Mouse (Mus musculus) adrenal gland, postnatal 10 days (tissue): Measurements from ENCODE around the gene Kif3b. TPM values are rescaled to one million over a fixed set of nuclear protein-coding genes. Genes with fewer than 3 reads are reported as not detected.
A peak's percentile ranks its signal among the peaks of the same experiment; 100 is the strongest.

Experiments
- DNase-seq: peaks from one replicate; pipeline ENCODE4 v3.0.0; 2021; ENCODE audit warnings: mixed read lengths
- total RNA-seq, 2 experiments: library from RNA; stranded (reverse); gene quantifications; 2 replicates each; pipeline ENCODE4 v1.2.3; 2021

Gene Kif3b
- total RNA-seq, 2 experiments from 2014 or later = 18.6 to 20.2 TPM

DNA sequence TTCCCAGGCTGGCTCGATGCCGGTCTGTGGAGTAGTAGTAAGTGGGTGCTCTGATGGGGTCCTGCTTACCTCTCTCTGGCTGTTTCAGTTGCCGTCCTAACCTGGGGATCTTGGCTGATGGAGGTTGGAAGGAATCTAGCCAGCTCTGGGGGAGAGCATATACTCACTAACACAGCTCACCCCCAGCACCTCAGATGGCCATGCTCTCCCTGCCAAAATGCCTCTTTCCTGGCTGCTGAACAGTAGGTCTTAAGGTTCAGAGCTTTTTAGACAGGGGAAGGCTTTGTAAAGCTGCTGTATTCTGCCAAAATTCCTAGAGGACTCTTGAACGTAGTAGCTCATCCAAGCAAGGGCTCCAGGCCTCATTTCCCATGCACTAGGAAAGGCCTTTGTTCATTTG, 6.6 kb downstream of the Kif3b start:
- DNase-seq = no peak

DNA sequence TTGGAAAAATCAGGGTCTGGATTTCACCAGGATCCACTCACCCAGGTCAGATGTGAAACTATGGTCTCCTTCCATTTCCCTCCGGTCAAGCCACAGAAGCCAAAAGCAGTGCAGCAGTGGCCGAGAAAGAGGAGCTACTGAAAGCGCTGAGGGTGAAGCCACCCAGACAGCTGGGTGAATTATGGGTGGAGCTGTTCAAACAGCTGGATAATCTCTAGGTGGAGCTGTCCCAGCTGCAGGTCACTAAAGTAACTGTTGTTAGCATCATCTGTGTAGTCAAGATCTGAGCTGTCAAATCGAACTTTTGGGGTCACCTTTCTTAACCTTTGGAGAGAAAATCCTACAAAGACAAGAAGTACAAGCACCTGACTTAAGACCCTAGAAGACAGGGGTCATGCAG, 7.2 kb downstream of the Kif3b start:
- no peak for DNase-seq

DNA sequence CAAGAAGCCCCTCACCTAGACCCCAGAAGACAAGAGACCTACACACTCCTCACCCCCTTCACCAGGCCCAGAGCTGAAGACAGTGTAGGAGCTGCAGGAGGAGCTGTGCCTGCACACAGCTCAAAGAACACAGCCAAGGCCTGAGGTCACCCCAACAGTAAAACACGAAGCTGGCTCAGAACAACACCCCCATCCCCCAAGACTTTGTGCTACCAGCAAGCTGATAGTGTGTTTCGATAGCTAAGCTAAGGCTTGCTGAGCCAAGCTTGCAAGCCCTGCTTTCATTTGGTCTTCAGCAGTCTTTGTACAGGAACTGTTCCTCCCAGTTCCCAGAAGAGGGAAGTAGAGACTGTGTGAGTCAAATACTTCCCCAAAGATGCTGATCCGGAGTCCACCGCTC, 7.7 kb downstream of the Kif3b start:
- peak; percentile 19 for DNase-seq

DNA sequence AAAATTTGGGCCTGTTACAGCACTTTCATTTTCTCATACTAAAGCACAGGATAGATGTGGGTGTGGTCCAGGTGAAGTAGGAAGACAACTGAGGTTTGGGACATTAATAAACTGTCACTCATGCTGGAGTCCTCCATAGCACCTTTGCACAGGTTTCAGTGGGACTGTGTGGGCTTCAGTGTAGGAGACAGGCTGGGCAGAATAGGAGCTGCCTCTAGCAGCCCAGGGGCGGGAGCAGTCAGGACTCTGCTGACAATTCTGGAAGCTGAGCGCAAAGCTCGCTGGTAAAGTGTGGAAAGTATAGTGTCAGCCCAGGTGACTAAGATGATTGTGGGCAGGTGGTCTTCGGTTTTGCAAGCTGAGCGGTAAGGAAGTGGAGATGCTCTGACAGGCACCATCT, 9.9 kb downstream of the Kif3b start:
- DNase-seq = no peak

DNA sequence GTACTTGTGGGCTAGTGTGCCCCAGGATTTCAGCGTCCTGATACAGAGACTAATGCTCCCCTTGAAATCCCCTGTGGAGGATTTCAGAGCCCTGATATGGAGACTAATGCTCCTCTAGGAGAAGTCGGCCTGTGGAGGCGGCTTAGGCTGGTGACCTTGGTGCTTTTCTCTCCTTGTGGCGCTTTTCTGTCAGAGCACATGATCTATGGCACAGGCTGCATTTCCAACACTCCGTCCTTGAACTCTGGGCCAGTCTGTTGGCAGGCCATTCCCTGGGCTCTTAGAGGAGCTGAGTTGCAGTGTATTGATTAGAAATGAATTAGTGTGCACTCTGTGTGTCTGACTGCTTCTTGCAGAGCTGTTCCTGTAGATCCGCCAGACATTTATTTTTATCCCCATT, 14.0 kb downstream of the Kif3b start:
- peak; percentile 79 for DNase-seq

DNA sequence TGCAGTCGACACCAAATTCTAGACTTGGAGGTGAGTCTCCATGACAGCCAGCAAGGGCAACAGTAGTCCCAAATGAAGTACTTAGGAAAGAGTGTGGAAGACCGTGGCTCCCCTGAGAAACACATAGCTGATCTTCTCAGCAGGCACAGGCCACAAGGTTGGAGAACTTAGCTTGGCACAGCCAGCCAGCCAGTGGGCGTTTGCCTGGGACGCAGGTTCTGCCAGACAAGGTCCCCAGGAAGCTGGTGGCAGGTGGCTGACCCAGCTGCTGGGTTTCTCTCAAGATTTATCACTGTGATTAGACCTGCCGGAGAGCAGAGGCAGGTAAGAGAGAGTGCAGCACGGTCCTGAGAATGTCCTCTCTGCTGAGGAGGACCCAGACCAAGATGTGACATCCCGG, 17.4 kb downstream of the Kif3b start:
- DNase-seq = peak; percentile 24

DNA sequence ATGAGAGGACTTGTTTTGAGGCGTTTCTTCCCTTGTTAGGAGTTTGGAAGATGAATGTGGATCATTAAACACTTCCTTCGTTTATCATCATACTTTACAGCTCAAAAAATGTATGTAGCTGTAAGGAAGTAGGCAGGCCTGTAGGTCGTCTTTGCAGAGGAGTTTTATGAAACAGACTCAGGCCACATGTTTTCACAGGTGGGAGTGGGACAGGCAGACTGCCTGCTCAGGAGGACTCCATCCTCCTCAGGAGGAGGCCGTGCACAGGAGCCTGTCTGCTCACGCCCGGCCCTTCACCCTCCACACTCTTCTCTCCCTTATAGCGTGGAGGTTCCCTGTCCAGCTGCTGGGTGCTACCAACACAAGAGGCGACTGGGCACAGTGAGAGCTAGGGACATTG, 17.9 kb downstream of the Kif3b start:
- DNase-seq = no peak

DNA sequence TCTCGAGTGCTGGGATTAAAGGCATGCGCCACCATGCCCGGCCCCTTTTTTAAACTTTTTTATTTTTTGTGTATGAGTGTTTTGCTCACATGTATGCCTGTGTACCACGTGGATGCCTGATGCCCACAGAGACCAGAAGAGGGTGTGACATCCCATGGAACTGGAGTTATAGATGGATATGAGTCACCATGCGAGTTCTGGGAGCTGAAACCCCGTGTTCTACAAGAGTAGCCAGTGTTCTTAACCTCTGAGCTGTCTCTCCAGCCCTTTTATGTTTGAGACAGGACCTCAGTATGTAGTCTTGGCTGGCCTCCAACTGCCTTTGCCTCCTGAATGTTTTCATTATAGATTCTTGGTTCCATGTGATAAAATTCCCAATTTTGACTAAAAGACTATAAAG, 19.0 kb downstream of the Kif3b start:
- no peak for DNase-seq

DNA sequence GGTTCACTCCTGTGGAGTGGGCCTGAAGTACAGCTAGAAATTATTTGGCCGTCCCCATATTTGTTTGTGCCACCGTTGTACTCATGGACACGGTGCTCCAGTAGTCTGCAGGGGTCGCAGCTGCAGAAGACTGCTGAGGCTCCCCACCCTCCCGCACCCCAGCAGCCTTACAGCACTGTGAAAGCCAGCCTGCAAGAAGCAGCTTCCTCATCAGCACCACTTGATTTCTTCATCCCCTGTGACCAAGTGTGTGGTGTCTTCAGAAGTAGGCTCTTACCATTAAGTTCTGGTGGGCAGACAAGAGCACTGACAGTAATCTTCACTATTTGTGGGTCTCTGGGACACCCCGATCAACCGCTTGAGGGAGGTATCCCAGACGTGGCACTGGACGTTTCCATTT, 21.7 kb downstream of the Kif3b start:
- no peak for DNase-seq

DNA sequence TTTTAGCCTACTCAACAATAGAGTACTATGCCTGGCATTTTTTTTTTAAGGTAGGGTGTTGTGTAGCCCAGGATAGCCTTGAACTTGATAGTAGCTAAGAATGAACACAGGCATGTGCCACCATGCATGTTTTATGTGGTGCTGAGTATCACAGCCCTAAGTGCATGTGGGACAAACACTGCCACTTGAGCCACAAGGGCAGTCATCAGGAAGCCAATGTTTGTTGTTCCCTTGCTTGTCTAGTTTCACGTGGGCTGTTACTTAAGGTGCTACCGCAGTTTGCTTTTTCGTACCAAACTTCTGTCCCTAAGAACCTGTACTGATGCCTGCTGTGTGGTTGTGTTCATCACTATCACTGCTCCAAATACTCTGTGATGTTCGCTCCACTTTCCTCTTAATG, 27.2 kb downstream of the Kif3b start:
- no peak for DNase-seq

DNA sequence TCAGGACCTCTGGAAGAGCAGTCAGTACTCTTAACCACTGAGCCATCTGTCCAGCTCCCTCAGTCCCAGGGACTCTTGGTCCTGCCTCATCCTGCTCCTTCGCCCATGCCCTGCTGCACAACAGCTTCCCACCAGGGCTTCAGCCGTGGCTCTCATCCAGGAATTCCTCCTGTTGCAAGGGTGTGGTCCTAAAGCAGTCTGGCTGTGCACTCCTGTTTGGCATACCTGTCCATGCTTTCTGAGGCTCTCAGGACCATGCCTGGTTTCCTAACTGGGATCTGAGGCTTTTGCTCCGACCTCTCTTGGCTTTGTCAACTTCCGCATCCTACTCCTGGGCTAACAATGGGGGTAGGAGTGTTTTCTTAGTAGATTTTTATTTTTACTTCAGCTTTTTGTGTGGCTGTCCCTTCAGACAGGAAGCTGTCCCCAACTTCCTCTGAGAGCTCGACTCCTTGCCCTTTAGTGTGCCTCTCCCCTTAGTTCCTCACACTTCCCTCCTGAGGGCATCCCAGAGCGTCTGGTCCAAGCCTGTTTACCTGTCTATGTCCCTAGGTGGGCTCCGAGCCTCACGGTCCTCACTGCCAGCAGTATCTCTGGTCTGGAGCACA, 27.9 kb downstream of the Kif3b start:
- no peak for DNase-seq

DNA sequence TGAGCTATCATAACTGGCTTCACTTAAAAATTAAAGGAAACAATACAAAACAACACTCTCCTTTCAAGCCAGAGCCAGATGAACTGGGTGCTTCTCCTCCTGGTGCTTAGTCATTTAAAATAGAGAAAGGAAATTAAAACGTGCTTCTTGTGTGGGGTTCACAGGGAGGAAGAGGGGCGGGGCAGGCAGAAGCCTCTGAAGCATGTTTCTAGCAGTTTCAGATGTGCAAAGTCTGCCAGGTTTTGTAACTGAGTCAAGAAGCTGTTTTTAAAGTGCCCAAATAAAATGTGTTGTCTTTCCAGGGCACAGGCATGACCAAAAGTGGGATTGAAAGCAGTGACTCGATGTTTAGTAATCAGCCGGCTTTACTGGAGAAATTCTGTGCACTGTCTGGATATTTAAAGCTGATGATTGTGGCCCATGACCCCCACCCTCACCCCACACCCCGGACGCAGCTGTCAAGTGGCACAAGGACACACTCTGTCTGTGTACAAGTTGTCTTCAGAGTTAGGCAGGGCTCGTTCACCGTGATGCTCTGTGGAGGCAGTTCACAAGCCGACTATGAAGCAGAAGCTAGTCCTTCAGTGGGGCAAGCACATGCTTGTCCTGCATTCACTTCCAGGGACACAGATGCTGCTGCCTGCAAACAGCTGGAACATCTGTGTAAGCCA, 34.6 kb downstream of the Kif3b start:
- no peak for DNase-seq

DNA sequence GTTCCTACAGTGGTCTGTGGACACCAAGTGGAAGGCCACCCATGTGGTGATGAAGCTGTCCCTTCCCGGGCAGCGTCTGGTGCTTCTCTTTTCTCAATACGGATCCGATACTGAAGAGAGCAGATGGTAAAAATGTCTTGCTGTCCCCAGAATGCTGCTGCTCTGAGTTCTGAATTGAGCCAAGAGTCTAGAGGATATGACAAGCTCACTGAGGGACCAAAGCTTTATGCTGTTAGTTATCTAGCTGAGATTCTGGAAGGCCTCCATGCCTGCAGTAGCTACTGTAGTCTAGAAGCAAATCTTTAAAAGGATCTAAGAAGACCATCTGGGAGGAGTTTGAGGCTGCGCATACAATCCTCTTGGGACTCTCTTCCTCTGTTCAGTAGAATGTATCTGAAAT, 41.1 kb downstream of the Kif3b start:
- DNase-seq = no peak

DNA sequence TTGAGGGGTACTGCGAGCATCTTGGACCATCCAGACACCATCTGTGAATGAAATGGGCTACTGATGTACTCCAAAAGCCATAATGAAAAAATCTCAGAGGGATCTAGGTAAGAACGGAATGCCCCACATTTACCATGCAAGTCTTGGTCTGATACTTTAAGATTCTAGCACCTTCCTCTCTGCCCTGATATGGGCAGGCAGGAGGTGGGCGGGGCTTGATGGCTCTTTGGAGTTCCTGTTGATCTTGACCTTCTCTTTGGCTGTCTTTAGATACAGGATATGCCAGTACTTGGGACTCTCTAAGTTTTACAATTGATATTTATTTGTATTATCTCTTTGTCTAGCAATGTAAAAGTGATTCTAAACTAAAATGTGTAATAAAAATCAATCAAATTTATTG, 41.8 kb downstream of the Kif3b start:
- DNase-seq = peak; percentile 37

DNA sequence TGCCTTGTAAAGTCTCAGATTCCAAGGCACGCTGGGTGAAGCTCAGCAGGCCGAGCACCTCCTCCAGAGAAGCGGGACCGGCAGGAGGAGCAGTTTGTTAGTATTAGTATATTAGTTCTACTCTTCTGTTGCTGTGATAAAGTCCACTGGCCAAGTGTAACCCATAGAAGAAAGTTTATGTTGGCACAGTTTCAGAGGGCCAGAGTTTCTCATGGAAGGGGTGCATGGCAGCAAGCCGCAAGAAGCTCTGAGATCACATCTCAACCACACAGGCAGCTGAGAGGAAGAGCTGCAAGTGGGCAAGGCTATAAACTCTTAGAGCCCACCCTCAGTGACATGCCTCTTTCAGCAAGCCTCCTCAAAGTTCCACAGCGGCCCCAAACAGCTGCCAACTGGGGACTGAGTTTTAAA, 42.6 kb downstream of the Kif3b start:
- no peak for DNase-seq

DNA sequence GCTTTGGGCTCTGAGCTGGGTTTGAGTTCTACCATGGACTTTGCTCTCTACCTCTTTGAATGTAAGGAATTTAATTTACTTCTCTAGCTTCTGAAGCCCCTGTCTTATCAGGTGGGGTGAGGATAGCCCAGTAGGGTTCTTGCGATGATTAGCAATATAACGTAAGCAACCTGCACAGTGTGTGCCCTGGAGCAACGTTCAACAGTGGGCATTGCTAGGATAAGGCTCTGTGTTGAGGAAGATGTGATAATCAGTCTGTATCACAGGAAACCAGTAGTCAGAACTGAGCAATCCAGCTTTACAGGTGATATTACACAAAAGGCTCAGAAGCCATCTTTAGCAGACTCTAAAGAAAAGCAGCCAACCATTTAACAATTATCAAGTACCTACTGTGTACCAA, 43.1 kb downstream of the Kif3b start:
- no peak for DNase-seq

DNA sequence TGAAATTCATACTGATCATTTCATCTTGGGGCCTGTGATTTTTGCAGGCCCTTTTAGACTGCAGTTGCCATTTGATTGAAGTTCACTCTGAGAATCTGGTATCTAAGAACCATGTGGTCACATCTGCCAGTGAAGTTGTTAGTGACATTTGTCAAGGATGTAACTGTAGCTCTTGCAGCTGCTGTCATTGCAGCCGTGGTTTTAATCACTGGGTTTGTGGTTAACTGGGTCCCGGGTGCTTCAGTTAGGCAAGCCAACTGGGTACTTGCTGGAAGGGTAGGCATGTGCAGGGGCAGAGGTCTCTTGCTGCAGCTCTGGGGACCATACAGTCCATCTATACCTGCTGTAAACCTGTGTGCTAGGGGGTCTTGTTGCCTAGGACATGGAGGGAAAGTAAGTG, 44.9 kb downstream of the Kif3b start:
- DNase-seq = no peak

DNA sequence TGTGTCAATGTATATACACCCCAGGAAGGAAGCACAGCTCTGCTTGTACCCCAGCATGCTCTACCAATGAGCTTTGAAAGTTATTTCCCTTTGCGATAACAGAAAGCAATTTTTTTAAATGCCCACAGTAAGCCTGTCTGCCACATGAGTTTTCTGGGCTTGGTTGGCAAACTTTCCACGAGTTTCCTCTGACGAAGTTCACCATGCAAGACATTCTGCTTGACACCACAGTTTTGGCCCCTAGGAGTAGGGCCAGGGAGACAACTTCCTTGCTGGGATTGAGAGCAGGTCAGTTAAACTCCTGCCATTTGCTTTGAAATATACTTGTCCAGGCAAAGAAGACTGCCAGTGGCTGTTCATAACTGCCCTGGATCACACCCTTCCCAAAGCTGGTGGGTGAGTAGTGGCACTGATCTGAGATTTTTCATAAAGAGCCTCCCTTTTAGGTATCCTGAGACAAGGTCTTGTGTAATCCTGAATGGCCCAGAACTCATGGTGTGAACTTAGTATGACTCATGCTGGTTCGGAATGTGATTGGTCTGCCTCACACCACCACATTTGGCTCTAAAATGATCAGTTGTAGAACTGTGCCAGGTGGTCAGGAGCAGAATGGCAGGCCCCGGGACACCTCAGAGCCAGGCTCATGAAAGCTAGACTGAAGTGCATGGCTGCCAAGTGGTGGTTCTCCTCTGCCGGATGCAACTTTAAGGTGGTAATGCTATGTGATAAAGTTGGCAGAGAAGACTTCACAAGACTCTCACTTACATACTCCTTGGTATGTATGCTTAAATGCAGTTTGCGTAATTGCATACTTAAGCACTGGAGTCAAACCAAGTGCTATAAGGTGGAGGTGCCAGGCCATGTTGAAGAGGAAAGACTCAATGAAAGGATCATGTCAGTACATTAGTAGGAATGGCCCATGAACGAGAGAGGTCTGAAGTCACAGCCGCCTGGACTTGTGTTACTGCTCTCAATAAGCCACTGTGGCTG, 47.4 kb downstream of the Kif3b start:
- no peak for DNase-seq

DNA sequence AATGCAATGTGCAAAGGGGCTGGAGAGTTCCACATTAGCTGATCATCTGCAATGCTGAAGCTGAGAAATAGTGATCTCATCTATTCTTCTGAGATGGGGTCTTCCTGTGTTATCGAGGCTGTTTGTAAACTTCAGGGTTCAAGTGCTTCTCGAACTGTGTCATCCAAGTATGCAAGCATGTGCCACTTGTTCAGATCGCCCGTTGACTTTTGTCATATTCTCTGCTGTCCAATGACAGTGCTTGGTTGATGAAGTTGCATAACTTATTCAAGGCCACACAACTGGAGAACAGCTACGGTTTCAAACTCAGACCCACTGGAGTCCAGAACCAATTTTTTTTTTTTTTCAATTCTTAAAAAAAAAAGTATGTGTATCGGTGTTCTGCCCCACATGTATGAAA, 51.0 kb downstream of the Kif3b start:
- DNase-seq = no peak

DNA sequence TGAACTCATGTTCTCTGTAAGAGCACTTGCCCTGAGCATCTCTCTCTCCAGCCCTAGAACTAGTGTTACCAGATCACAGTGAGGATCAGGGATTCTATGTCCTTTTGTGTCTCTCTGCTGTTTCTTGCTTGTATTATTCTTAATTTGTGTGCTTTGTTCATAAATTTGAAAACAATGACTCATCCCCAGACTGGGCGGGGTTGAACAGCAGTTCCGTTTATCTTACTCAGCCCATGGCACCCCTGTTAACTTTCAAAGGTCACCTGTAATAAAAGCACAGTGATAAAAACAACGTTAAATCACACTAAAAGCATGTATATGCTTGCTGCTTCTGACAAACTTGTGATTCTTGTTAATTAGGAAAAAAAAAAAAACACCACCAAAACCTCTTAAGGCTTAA, 51.4 kb downstream of the Kif3b start:
- peak; percentile 32 for DNase-seq

DNA sequence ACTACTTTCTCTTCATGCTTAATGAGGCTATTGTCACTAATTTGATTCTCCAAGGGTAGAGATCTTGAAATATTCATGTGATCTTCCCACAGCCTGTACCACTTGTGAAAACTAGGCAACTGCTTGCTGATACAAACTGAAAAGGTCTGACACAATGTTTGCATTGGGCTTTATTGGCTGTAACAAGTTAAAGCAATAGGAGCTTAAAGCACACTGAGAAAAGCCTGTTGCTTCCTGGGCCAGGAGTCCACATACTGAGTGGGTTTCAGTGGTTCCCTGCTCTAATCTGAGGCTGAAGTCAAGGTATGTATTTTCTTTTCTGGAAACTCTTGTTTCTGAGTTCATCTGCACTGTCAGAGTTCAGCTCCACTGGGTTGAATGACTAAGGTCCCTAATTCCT, 52.0 kb downstream of the Kif3b start:
- no peak for DNase-seq

DNA sequence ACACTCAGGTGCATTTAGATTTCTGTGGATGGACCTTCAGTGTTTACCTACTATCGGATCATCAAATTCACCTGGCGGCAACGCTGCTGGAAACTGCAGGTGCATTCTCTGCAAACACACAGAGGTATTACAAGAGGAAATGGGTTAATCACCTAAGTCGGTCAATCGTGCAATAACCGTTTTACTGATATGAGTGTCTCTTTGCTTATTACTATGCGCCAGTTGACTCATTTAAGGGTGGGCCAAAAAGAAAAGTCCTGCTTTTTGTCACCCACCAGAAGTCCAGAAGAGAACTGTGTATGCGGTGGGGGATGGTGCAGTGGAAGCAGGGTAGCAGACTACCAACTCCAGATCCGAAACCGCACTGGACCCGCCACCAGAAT, 53.8 kb downstream of the Kif3b start:
- no peak for DNase-seq

DNA sequence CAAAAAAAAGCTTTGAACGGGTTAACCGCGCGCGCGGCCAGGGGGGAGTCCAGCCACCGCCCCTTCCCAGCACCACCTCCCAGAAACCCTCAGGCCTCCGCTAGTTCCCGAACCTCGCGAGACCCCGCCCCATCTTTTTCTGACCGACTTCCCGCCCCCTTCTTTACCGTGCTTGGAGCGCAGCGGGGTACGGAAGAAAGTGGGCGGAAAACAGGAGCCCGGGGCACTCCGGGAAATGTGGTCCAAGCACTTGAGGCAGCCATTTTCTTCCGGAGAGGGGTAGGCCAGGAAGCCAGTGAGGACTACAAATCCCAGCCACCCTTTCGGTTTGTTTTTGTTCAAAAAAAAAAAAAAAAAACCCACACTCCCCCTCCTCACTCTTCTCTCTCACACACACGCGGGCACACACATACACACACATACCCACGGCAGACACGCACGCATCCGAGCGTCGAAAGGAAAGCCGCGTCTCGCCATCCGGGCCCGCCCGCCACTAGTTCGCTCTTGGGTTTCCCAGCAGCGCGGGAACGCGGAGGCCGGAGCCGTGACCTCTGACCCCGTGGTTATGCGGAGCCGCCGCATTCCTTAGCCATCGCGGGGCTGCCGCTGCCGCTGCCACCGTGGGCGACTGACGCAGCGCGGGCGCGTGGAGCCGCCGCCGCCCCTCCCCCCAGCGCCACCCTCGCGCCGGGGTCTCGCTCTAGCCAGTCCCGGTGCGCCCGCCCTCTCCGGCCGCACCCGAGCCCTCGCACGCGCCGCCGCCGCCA, 54.4 kb downstream of the Kif3b start, which contains the start of gene Asxl1:
TSS of gene Asxl1 (plus strand) at position 376 of the 767 bp plus-strand sequence.
- peak; percentile 96 for DNase-seq
